Mouse (Mus musculus) stomach, postnatal 0 days (tissue): ENCODE results near the gene Pfn3.

Source experiments
- CTCF ChIP-seq: IDR thresholded peaks from 2 replicates; pipeline ENCODE4 v1.5.1; 2016; ENCODE audit warnings: antibody characterized with exemption, low read depth, mild to moderate bottlenecking, moderate library complexity
- EP300 ChIP-seq: optimal IDR thresholded peaks from 2 replicates; pipeline ENCODE3; 2016; ENCODE audit warnings: antibody characterized with exemption

DNA sequence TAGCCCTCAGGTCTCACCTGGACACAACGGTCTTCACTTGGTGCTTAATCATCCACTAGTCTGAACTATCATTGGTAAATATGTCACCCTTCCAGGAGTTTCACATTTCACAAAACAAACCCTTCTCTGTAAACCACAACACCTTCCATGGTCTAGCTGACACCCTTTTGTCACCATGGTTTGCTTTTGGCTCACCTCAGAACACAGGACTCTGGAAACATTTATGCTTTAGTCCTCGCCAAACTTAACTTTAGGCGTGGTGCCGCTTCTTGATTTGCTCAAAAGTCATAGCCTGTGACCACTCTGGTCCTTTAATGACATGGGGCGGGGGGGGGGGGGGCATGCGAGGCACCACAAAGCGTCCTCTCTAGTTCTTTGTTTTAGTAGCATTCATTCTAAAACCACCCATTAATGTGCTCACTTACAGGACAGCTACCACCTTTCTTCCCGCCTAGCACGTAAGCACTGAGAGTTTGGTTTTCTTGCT lies 28.8 kb upstream of the Pfn3 start:
- TF ChIP-seq CTCF (no peak), EP300 (no peak)
